Mouse (Mus musculus) megakaryocyte, embryonic 14.5 days (primary cell): ENCODE data around the gene Vamp5. TPM values are rescaled to one million over a fixed set of nuclear protein-coding genes. Genes with fewer than 3 reads are reported as not detected.

Experiments
- H3K27me3 ChIP-seq: replicated peaks from 2 replicates; pipeline ENCODE3; 2012; ENCODE audit warnings: inconsistent platforms
- H3K36me3 ChIP-seq: replicated peaks from 2 replicates; pipeline ENCODE3; 2012; ENCODE audit warnings: low read length, inconsistent platforms, mixed read lengths
- H3K4me1 ChIP-seq: 2 replicates; pipeline ENCODE4 v1.6.1; 2012; ENCODE audit warnings: inconsistent platforms
- H3K4me3 ChIP-seq: replicated peaks from 2 replicates; pipeline ENCODE3; 2012; ENCODE audit warnings: moderate library complexity, mild to moderate bottlenecking, inconsistent platforms
- H3K9me3 ChIP-seq: 2 replicates; pipeline ENCODE4 v1.6.1; 2012; ENCODE audit warnings: inconsistent platforms
- FLI1 ChIP-seq: IDR thresholded peaks from 2 replicates; pipeline ENCODE4 v1.6.1; 2012; ENCODE audit warnings: low read length, inconsistent platforms, mixed read lengths
- GATA1 ChIP-seq: IDR thresholded peaks from 3 replicates; pipeline ENCODE4 v1.6.1; 2012; ENCODE audit warnings: mixed read lengths, low read length, inconsistent platforms, borderline replicate concordance
- polyA plus RNA-seq: library from polyadenylated mRNA; stranded (reverse); fragments of >175 nt; gene quantifications from 2 replicates; pipeline ENCODE4 v1.2.3, GENCODE M21; 2012; ENCODE audit warnings: low replicate concordance; ENCODE audit not compliant: insufficient read depth

The Vamp5 gene
- polyA plus RNA-seq, 1 experiment = 61.7 TPM

DNA sequence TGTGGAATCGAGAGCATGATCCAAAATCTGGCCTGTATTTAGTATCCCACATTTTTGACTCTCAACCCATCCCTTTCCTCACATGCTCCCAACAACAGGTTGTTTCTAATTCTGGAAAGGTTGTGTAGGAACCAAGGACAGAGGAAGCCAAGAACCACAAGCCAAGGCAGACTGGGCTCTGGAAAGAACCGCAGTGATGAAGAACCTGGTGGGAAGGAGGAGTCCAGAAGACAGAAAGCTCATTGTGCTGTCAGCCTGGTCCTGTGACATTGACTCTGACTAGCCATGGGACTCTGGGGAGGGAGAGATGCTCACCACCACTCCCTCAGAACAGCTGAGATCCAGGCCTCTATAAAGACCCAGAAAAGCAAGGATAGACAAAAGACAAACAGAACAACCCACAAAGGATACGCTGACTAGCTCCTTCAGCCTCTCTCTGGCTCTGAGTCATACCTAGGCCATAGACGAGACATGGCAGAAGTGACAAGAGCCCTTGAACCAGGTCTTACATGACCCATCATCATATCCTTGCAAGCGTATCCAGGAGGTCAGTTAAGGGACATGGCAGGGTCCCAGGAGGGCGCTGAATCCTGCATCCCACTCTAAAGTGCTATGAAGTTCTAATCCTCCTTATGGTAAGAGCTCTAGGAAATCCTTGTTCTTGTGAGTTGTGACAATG lies 3.0 kb upstream of the Vamp5 start:
- peaks cover 78% of the 10 kb centered on the region for H3K4me1 ChIP-seq
- no peak overlapping the region for H3K4me3 ChIP-seq

DNA sequence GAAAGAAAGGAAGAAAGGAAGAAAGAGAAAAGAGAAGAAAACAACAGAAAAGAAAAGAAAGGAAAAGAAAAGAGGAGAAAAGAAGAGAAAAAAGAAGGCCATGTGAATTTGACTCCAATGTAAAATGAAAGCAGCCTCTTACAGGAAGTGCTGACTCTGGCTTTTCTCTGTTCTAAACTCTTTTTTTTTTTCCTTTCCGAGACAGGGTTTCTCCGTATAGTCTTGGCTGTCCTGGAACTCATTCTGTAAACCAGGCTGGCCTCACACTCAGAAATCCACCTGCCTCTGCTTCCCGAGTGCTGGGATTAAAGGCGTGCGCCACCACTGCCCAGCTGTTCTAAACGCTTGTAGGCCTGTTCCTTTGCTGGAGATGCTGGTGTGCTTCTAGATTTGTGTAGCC lies 2.2 kb upstream of the Vamp5 start:
- Histone ChIP-seq H3K36me3 (peaks cover 54% of the 10 kb centered on the region), H3K4me3 (no peak overlapping the region), H3K9me3 (no peaks in the 10 kb centered on the region), H3K4me1 (peaks cover 78% of the 10 kb centered on the region), H3K27me3 (no peaks in the 10 kb centered on the region)
- TF ChIP-seq FLI1 (no peak), GATA1 (no peak)

More for the DNA sequence above, 3.0 kb upstream of the Vamp5 start:
- Histone ChIP-seq H3K27me3 (no peaks in the 10 kb centered on the region), H3K36me3 (peaks cover 54% of the 10 kb centered on the region), H3K9me3 (no peaks in the 10 kb centered on the region)
- TF ChIP-seq FLI1 (no peak), GATA1 (no peak)

DNA sequence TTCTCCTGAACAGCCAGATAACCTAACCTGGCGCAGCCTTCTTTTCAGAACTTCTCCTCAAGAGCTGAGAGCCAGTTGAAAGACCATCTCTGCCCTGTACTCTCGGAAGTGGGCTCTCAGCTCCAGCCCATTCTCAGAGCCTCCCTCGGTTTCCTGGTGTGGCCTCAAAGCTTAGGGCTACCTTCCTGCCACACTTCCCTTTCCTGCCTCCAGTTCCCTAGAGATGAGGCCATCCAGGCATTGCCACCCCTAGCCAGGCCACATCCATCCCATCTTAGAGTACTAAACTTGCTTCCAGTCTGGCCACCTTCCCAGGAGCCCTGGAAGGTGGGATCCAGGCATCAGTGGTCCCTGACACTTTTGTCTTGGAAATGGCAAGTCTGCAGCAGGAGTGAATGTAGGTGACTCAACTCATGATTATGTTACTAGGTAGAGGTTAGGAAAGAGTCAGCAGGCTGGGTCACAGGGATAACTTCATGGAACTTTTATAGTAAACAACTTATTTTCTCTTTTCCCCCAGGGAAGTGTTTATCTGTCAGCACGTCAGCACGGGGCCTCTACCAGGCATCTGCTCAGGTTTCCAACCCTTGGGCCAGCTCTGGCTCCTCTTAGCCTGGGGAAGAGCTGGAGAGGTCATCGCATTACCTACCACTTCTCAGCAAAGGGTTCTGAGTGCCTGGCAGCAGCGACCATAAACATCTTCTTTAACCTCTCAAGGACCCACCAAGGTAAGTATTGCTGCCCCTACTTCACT lies 714 bp downstream of the Vamp5 start:
- Histone ChIP-seq H3K9me3 (no peaks in the 10 kb centered on the region), H3K27me3 (no peaks in the 10 kb centered on the region), H3K4me3 (peak overlapping the region; percentile 98), H3K36me3 (peaks cover 54% of the 10 kb centered on the region), H3K4me1 (peaks cover 89% of the 10 kb centered on the region)
- TF ChIP-seq GATA1 (no peak), FLI1 (no peak)

DNA sequence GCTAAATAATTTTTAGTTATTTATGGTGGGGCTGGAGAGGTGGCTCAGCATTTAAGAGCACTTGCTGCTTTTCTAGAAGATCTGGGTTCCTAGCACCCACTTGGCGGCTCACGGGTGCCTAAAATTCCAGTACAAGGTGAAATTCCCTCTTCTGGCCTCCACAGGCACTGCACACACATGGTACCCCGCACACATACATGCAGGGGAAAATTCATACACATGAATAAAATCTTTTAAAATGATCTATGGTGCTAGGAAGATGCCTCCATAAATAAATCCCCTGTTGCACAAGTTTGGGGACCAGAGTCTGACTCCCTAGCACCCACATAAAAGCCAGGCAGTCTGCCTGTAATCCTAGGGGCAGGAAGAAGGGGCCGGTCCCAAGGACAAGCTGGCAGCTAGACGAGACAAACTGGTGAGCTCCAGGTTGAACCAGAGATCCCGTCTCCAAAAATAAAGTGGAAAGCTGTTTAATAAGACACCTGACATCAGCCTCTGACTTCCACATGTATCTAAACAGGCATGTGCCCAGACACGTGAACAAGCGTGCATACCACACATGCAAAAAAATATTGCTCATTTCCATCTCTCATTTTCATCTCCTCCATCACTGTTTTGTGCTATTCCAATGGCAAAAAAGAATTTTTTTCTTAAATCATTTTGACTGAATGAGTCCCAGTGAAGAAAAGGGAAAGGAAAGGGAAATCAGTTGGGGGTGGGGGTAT lies 1.6 kb downstream of the Vamp5 start:
- peaks cover 54% of the 10 kb centered on the region for H3K36me3 ChIP-seq

DNA sequence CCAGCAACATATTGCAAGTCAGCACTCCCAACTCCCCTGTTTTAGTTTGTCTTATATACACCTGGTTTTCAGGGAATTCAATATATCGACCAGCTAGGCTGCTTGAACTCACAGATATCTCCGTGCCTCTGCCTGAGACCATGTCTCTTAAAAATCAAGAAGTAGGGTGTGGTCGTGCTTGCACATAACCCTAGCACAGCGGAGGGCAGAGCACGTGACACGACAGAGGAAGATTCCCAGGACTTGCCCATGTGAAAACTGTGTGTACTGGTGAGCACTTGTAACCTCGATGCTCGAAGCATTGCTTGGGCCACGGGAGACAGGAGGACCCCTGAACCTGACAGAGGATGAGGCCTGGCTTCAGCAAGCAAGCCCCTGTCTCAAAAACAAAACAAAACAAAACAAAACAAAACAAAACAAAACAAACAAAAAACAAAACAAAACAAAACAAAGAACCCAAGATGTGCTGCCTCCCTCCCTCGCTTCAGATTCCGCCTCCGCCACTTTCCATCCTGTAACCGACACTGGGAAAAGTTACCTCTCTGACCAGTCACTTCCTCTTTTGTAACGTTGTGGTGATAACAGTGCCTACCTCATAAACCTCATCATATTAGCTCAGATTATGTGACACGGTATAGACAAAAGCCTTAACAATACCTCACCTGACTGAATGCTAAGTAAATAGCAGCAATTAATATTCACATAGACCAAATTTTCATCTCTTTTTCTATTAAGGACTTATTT lies 5.3 kb downstream of the Vamp5 start:
- Histone ChIP-seq H3K4me3 (peak overlapping the region; percentile 72), H3K9me3 (no peaks in the 10 kb centered on the region), H3K4me1 (peaks cover 100% of the 10 kb centered on the region), H3K36me3 (peaks cover 82% of the 10 kb centered on the region), H3K27me3 (no peaks in the 10 kb centered on the region)
- TF ChIP-seq GATA1 = no peak
- TF ChIP-seq FLI1 = no peak

More for the DNA sequence above, 1.6 kb downstream of the Vamp5 start:
- Histone ChIP-seq H3K9me3 (no peaks in the 10 kb centered on the region), H3K4me3 (peak overlapping the region; percentile 98), H3K4me1 (peaks cover 92% of the 10 kb centered on the region), H3K27me3 (no peaks in the 10 kb centered on the region)
- no peak for TF ChIP-seq FLI1
- no peak for TF ChIP-seq GATA1

DNA sequence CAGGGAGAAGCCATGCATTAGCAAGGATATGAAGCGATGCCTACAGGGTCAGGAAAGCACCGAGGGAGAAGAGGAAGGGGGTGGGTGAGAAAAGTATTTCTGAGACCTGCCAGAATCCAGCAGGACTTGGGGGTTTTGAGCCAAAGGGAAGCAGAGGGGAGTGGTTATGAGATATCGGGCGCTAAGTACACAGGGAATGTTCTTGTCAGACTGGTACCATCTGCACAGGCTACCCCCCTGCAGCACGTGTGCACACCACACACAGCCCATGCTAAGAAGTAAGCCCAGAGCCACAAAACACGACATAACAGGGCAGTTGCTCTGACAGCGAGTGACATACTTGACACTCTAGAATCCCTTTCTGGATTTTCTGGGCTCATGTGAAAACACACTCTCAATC lies 6.1 kb downstream of the Vamp5 start:
- no peaks in the 10 kb centered on the region for H3K27me3 ChIP-seq
- no peaks in the 10 kb centered on the region for H3K9me3 ChIP-seq
- peak overlapping the region; percentile 78 for H3K4me3 ChIP-seq
- H3K4me1 ChIP-seq = peaks cover 100% of the 10 kb centered on the region
- TF ChIP-seq GATA1 = no peak
- TF ChIP-seq FLI1 = no peak
- peaks cover 90% of the 10 kb centered on the region for H3K36me3 ChIP-seq

DNA sequence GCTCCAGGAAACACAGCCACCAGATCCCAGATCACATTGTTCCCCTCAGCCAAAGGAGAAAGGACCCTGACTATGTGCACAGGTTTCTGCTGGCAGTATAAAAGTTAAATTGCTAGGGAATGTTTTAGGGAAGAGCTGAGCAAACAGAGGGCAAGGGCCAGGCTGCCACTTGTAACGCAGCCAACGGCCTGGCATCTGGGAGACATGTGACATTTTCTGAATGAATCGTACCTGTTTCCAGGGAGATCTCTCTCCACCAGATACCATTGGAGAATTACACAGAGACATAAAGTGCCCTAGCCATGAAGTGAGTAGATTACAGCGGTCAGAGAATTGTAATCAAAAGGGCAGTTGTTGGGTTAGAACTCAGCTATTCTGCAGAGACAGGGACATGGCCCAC lies 7.1 kb downstream of the Vamp5 start:
- peaks cover 94% of the 10 kb centered on the region for H3K4me1 ChIP-seq
- peaks cover 94% of the 10 kb centered on the region for H3K36me3 ChIP-seq

DNA sequence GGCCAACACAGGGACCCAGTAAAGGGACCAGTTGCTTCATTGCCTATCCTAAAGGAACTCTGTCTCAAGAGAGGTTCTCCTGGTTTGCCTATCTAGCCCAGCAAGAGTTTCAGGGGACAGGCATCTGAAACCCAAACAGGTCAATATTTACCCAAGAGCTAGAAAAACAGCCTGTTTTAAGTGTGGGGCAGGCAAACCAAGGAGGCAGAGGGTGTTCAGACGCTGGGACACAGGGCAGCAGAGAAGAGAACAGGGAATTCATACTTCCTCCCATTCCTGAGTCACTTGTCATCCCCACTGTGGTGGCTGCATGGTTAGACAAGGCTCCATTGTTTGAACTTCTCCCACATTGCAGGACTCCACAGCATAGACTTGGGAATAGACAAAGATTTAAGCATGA lies 8.7 kb downstream of the Vamp5 start:
- H3K4me3 ChIP-seq = no peak overlapping the region
- no peaks in the 10 kb centered on the region for H3K27me3 ChIP-seq
- H3K9me3 ChIP-seq = no peaks in the 10 kb centered on the region
- TF ChIP-seq GATA1 (no peak), FLI1 (no peak)
- peaks cover 84% of the 10 kb centered on the region for H3K4me1 ChIP-seq
- H3K36me3 ChIP-seq = peaks cover 93% of the 10 kb centered on the region

More for the DNA sequence above, 7.1 kb downstream of the Vamp5 start:
- H3K27me3 ChIP-seq = no peaks in the 10 kb centered on the region
- no peaks in the 10 kb centered on the region for H3K9me3 ChIP-seq
- peak overlapping the region; percentile 0 for H3K4me3 ChIP-seq
- TF ChIP-seq FLI1 (no peak), GATA1 (no peak)

DNA sequence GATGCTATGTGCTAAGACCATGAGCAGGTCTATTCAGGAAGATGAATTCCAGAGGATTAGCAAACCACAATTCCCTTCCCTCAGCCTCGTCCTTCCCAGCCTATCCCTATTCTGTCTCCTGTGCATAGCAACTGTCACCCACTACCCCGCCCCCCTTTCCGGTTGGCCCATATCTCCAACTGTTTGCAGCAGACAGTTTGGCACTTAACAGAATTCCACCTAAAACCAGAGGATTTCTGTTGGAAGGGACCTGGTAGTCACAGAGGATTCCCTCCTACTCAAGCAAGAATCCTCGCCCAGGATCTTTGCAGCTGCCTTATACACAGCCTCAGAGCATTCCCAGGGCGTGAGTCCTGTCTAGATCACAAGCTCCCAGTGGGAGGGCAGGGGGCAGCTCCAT lies 9.1 kb downstream of the Vamp5 start:
- peaks cover 93% of the 10 kb centered on the region for H3K36me3 ChIP-seq
- no peaks in the 10 kb centered on the region for H3K9me3 ChIP-seq
- no peak for TF ChIP-seq GATA1
- no peak for TF ChIP-seq FLI1
- H3K4me1 ChIP-seq = peaks cover 84% of the 10 kb centered on the region
- H3K4me3 ChIP-seq = peak overlapping the region; percentile 10
- no peaks in the 10 kb centered on the region for H3K27me3 ChIP-seq
